Mouse (Mus musculus) heart, embryonic 11.5 days (tissue): ENCODE measurements around the gene Klc1. TPM values are rescaled to one million over a fixed set of nuclear protein-coding genes. Genes with fewer than 3 reads are reported as not detected.

Experiments used
- ATAC-seq: fragments of 200-750 bp; cut with Nextera tagmentation; replicated peaks from 2 replicates; pipeline ENCODE4 v1.8.0; 2017; ENCODE audit warnings: moderate library complexity; ENCODE audit not compliant: insufficient number of reproducible peaks, low FRiP score, low TSS enrichment
- H3K27ac ChIP-seq: fragments of 300-500 bp; sonication (generic); 2 replicates; pipeline ENCODE4 v1.5.1; 2014; ENCODE audit warnings: mild to moderate bottlenecking, low read depth, low read length
- H3K27me3 ChIP-seq: fragments of 300-500 bp; sonication (generic); 2 replicates; pipeline ENCODE4 v1.6.1; 2014; ENCODE audit warnings: mild to moderate bottlenecking, low read length, mixed read lengths; ENCODE audit not compliant: control insufficient read depth, insufficient read depth
- H3K36me3 ChIP-seq: fragments of 300-500 bp; sonication (generic); 2 replicates; pipeline ENCODE4 v1.6.1; 2014; ENCODE audit warnings: mild to moderate bottlenecking, low read length, moderate library complexity, mixed read lengths; ENCODE audit not compliant: control insufficient read depth, insufficient read depth
- H3K4me1 ChIP-seq: fragments of 300-500 bp; sonication (generic); 2 replicates; pipeline ENCODE4 v1.6.1; 2014; ENCODE audit warnings: low read length; ENCODE audit not compliant: control insufficient read depth, insufficient read depth
- H3K4me2 ChIP-seq: fragments of 300-500 bp; sonication (generic); 2 replicates; pipeline ENCODE4 v1.6.1; 2014; ENCODE audit warnings: mild to moderate bottlenecking, moderate library complexity
- H3K4me3 ChIP-seq: fragments of 300-500 bp; sonication (generic); 2 replicates; pipeline ENCODE4 v1.5.1; 2014; ENCODE audit warnings: low read depth, low read length
- H3K9ac ChIP-seq: fragments of 300-500 bp; sonication (generic); 2 replicates; pipeline ENCODE4 v1.6.1; 2014; ENCODE audit warnings: mild to moderate bottlenecking, low read depth, low read length, moderate library complexity
- H3K9me3 ChIP-seq: fragments of 300-500 bp; sonication (generic); replicated peaks from 2 replicates; pipeline ENCODE4 v1.6.1; 2016; ENCODE audit warnings: low read length; ENCODE audit not compliant: control insufficient read depth
- WGBS: fragments of 180-500 bp; shearing (Covaris S2); extraction: QIAGEN DNeasy Blood & Tissue Kit; methylation state at CpG from one replicate; pipeline ENCODE4 v1.1.7; 2014; ENCODE audit not compliant: insufficient replicate concordance; 5-methylcytosine and 5-hydroxymethylcytosine counted together
- polyA plus RNA-seq: library from polyadenylated mRNA; unstranded; fragments of >200 nt; fragmentation: Nextera tagmentation; extraction: Ambion mirVana; gene quantifications from 2 replicates; pipeline ENCODE4 v1.2.1, GENCODE M21; 2014

The Klc1 gene
- polyA plus RNA-seq, 1 experiment from 2014 or later = 94.9 TPM

DNA sequence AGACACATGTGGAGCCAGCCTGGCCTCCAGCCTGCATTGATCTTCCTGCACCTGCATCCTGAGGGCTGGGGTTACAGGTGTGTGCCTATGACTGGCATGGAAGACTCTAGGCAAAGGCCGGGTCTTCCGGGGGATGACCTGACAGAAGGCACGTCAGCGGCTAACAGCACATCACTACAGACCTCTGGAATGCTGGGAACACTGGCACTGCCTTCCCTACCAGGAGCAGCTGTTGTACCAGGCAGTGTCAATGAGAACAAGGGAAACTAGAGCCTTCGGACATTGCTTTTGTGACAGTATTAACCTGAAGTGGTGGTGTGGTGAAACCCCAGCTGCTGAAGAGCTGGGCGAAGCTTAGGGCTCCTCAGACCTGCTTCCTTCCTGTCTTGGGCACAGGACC is 50.1 kb downstream of the Klc1 start:
- Histone ChIP-seq H3K36me3 (peaks cover 24% of the 10 kb centered on the region), H3K4me2 (no peak overlapping the region), H3K9ac (no peak overlapping the region), H3K4me3 (no peak overlapping the region), H3K27me3 (no peaks in the 10 kb centered on the region), H3K9me3 (no peaks in the 10 kb centered on the region), H3K4me1 (peaks cover 17% of the 10 kb centered on the region), H3K27ac (no peak overlapping the region)
- ATAC-seq = no peak
- 87% methylated on average over 6 of the region's 6 CpGs for WGBS

DNA sequence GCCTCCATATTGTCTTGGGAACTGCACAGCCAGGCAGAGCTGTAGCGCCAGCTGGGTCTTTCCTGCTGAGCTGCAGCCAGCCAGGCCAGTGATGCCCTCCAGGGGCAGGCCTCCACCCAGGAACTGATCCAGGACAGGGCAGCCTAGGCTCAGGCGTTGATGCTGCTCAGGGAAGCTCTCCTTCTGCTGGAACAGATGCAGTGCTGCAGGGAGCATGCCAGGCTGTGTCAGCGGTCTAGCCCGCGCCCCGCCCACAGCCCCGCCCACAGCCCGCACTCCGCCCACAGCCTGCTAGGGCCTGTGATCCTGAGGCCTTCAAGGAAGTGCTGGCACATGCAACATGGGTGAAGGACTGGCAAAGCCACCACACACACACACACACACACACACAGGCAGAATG is 51.1 kb downstream of the Klc1 start:
- Histone ChIP-seq H3K9ac (0 out of 2 replicates have a peak overlapping the region, but pooled peaks have one; percentile 6), H3K27ac (peak overlapping the region; percentile 29; the same call in 1 of the 2 replicates), H3K4me3 (no peak overlapping the region), H3K9me3 (no peaks in the 10 kb centered on the region), H3K27me3 (no peaks in the 10 kb centered on the region), H3K36me3 (peaks cover 19% of the 10 kb centered on the region), H3K4me1 (peaks cover 17% of the 10 kb centered on the region), H3K4me2 (no peak overlapping the region; the same call in 1 of the 2 replicates)
- no peak; the same call in 1 of the 2 replicates for ATAC-seq
- WGBS = 5% methylated on average over 9 of the region's 9 CpGs

DNA sequence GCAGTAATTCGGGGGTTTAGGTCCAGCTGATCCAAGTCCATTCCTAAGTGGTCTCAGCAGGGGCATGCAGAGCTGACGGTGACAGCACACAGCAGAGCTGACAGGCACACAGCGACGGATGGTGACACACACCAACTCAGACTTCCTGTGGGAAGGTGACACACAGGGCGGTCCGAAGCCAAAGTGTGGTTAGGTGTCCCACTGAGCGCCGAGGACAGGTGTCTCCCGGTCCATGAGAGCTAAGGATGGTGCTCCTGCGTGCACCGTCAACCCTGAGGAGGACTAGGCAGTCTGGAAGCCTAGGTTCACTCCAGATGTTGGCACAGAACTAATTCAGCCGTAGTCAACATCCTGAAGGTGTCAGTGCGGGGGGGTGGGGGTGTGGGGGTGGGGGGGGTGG is 53.4 kb downstream of the Klc1 start:
- H3K36me3 ChIP-seq = peaks cover 6% of the 10 kb centered on the region; the same call in 1 of the 2 replicates
- 0 out of 2 replicates have a peak overlapping the region, but pooled peaks have one; percentile 6 for H3K9ac ChIP-seq
- no peak overlapping the region for H3K4me2 ChIP-seq
- WGBS = 85% methylated on average over 12 of the region's 13 CpGs
- peaks cover 37% of the 10 kb centered on the region for H3K4me1 ChIP-seq
- ATAC-seq = no peak
- no peaks in the 10 kb centered on the region for H3K27me3 ChIP-seq
- no peak overlapping the region for H3K27ac ChIP-seq
- H3K9me3 ChIP-seq = no peaks in the 10 kb centered on the region
- no peak overlapping the region for H3K4me3 ChIP-seq

DNA sequence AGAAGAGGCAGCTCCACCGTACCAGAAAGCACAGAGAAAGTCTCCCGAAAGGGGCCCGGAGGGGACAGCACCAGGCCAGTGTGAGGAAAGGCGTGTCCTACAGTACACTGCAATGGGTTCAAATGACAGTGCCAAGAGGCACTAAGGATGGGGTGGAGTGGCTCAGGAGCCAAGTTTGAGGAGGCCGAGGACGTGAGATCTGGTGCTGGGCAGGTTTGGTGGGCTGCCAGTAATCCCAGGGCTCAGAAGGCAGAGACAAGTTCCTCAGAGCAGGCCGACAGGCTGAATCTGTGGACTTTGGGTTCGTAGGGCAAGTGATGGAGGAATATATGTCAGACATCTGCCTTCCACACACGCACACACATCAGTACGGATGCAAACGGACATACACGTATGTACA is 54.0 kb downstream of the Klc1 start:
- Histone ChIP-seq H3K9me3 (no peaks in the 10 kb centered on the region), H3K4me2 (peak overlapping the region; percentile 96), H3K36me3 (peaks cover 2% of the 10 kb centered on the region; the same call in 1 of the 2 replicates), H3K9ac (peak overlapping the region; percentile 77; the same call in 1 of the 2 replicates), H3K27me3 (no peaks in the 10 kb centered on the region), H3K4me3 (peak overlapping the region; percentile 77), H3K4me1 (peaks cover 41% of the 10 kb centered on the region), H3K27ac (no peak overlapping the region)
- no peak for ATAC-seq
- 65% methylated on average over 12 of the region's 12 CpGs for WGBS

DNA sequence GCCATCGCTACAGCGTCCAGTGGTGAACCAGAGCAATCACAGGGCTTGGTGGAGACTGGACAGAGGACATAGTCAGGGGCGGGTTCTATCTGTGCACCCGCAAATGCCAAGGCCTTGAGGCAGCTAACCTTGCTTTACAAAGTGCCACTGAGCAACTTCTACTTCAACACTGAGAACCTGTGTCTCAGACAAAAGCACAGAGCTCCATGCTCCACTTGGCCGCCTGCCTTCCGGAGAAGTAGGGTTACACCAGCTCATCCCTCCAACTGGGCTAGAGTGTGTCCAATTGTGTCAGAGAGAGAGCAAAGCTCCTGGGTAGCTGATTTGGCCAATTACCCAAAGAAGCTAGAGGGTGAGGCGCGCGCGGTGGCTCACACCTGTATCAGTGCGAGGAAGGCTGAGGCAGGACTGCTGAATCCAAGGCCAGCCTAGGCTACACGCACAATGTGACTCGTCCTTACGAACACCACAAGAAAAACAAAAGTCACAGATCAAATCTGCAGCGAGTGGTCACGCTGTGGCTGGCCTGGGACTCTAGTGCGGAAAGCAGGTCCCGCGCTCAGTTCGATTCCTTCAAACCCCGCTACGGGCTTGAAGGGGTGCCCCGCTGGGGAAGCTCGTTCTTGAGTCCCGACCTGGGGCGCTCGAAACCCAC is 54.6 kb downstream of the Klc1 start:
- peak overlapping the region; percentile 77 for H3K4me3 ChIP-seq
- no peaks in the 10 kb centered on the region for H3K36me3 ChIP-seq
- H3K9ac ChIP-seq = peak overlapping the region; percentile 77
- H3K27ac ChIP-seq = no peak overlapping the region
- no peaks in the 10 kb centered on the region for H3K27me3 ChIP-seq
- no peak for ATAC-seq
- H3K4me2 ChIP-seq = peak overlapping the region; percentile 96
- H3K9me3 ChIP-seq = no peaks in the 10 kb centered on the region
- peaks cover 43% of the 10 kb centered on the region for H3K4me1 ChIP-seq
- WGBS = 4% methylated on average over 27 of the region's 27 CpGs

DNA sequence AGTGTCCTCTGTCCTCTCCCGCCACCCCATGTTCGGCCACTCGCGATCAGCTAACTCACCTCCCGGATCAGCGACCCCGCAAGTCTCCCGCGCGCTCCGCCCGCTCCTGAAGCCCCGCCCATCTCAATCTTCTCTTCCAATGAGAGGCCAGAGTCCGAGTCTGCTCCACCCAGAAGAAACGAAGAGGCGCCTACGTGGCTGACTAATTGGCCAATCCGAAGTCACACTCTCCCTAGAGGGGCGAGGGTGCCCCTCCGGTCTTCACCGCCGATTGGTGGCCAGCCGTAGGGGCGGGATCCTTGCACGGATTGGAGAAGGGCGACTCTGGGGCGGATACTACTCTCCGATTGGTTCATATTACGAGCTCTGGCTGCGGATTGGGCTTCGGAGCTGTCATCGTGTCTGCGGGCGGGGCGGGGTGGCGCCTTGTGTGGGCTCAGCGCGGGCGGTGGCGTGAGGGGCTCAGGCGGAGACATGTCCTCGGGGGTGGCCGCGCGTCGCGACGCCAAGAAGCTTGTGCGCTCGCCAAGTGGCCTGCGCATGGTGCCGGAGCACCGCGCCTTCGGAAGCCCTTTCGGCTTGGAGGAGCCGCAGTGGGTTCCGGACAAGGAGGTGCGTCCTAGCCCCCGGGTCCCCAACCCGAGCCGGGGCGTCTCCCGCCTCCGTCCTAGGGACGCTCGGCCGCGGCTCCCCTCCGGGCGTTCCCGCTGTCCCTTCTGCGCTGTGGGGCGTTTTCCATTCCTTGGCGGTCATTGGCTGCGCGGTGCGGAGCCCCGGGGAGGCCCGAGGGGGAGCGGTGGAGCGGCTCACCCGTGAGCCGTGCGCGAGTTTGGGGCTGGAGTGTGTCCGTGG is 55.3 kb downstream of the Klc1 start, which contains the start of the genes Xrcc3 and Zfyve21:
TSS of gene Xrcc3 (minus strand) at position 108 of the 852 bp plus-strand sequence.
TSS of gene Zfyve21 (plus strand) at position 405 of the 852 bp plus-strand sequence.
- H3K27me3 ChIP-seq = no peaks in the 10 kb centered on the region
- peak within 1 kb of the TSS; percentile 96 for H3K4me2 ChIP-seq
- H3K27ac ChIP-seq = peak within 1 kb of the TSS; percentile 92
- H3K9me3 ChIP-seq = no peaks in the 10 kb centered on the region
- H3K36me3 ChIP-seq = no peaks in the 10 kb centered on the region
- peaks cover 49% of the 10 kb centered on the region for H3K4me1 ChIP-seq
- peak within 1 kb of the TSS; percentile 77 for H3K4me3 ChIP-seq
- under 1% methylated on average over 85 of the region's 87 CpGs for WGBS
- H3K9ac ChIP-seq = peak within 1 kb of the TSS; percentile 84
- ATAC-seq = peak; percentile 99

DNA sequence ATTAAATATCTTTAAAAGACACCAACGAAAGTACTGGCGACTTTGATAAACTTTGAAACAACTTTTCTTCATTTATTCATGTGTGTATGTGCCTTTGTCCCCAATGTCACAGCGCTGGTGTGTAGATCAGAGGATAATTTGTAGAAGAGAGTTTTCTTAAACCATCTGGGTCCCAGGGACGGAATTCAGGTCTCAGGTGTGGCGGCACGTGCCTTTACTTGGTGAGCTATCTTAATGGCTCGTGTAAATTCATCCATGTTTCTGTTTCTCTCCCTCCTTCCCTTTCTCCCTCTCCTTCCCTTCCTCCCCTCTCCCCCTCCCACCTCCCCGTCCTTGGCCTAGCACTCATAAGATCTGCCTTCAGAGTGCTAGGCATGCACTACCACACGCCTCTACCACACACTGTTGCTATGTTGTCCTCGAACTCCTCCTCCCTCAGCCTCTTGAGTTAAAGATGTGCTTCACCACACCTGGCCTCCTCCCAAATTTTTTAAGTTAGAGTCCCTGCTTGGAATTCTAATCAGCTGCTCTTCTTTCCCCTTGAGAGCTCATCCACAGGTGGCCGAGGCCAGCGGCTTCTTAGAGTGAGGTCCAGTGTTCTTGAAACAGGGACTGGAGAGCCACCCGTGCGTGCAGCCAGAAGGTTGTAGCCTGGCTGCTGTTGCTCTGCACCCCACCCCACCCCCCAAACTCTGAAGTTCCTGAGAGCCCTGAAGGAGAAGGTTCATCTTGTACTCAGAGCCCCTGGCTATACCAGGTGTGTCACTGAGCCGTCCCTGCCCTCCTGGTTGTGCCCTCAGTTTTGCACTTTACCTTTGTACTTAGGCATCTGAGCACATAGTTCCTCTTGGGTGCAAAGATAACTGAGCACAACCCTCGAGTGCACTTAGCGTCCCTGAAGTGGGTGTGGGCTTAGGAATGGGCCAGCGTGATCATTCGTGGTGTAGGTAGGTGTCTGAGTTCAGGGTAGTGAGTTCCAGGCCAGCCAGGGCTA is 56.4 kb downstream of the Klc1 start:
- Histone ChIP-seq H3K27me3 (no peaks in the 10 kb centered on the region), H3K4me3 (peak overlapping the region; percentile 77), H3K9ac (peak overlapping the region; percentile 84), H3K27ac (peak overlapping the region; percentile 92), H3K4me1 (peaks cover 42% of the 10 kb centered on the region), H3K36me3 (no peaks in the 10 kb centered on the region), H3K9me3 (no peaks in the 10 kb centered on the region), H3K4me2 (peak overlapping the region; percentile 96)
- 21% methylated on average over 19 of the region's 19 CpGs for WGBS
- no peak for ATAC-seq
